Mouse (Mus musculus) gastrocnemius, adult 8-10 months (tissue): ENCODE data around the gene Gm20850. TPM values are rescaled to one million over a fixed set of nuclear protein-coding genes. Genes with fewer than 3 reads are reported as not detected.
"Not testable (repeated sequence)": the region's sequence is repeated elsewhere in the genome, so short reads cannot be mapped to it uniquely, and the experiment has no call there.

Experiments
- DNase-seq, 2 experiments: peaks; one replicate each; pipeline ENCODE4 v3.0.0; 2022; ENCODE audit warnings: low spot score in 2 of 2
- total RNA-seq, 4 experiments: library from RNA; stranded (reverse); gene quantifications; 2 replicates each; pipeline ENCODE4 v1.2.4; 2022

Gene Gm20850
- not detected for total RNA-seq

DNA sequence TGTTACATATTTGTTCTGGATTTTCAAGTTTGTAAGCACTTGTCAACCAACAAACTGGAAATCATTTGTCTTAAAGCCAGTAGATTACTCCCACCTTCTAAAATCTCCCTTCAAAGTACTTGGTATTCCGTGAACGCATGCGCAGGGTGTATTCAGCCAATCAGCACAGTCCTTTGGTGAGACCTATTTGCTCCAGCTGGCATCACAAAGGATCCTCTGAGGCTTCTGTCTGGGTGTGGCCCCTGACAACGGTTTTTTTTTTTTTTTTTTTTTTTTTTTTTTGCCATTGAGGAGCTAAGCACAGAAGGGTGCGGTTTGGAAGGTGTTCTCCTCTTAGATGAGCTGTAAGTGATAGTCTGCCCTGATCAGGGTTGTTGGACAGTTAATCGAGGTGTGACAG is at the start of gene Gm20850:
TSS of gene Gm20850 (plus strand) at position 301 of the 400 bp plus-strand sequence.
- DNase-seq, result not testable (repeated sequence)
